Mouse (Mus musculus) B cell, adult 67 days (primary cell): ENCODE measurements around the gene Slc6a15. TPM values are rescaled to one million over a fixed set of nuclear protein-coding genes. Genes with fewer than 3 reads are reported as not detected.

Experiments used
- total RNA-seq, 2 experiments: library from RNA; stranded (reverse); gene quantifications; 4 replicates each; pipeline ENCODE4 v1.2.4; 2023

Slc6a15 gene
- total RNA-seq = not detected

GRCm38 (mm10) chr10:103367371-103368295, at the start of gene Slc6a15:
Slc6a15 (plus strand) TSS chr10:103367783.

Other genes starting within 250 kb of the Slc6a15 start
- not detected for gene Lrriq1, start 131.5 kb upstream of the Slc6a15 start, total RNA-seq